Mouse (Mus musculus): ENCODE measurements at regions not wholly inside any gene's neighbourhood (a gene's known extent, or its start where the extent isn't known, plus 50 kb on each side); places are given as distances from the start of the nearest gene placed in this dataset.
"Not testable (repeated sequence)": the region's sequence is repeated elsewhere in the genome, so short reads cannot be mapped to it uniquely, and the experiment has no call there.

GRCm38 (mm10) chr10:120674321-120675045, 198.2 kb upstream of the Hmga2 start:
- no peaks in the 10 kb centered on the region for H3K9me3 ChIP-seq (ENCODE audit: control insufficient read depth, low read length)
- WGBS = 38% methylated on average over 10 of the region's 10 CpGs
- no peaks in the 10 kb centered on the region for H3K27me3 ChIP-seq (ENCODE audit: control insufficient read depth, insufficient read depth, low read length)
- H3K27ac ChIP-seq (ENCODE audit: low read depth, low read length) = no peak overlapping the region
- no peak overlapping the region for H3K4me2 ChIP-seq (ENCODE audit: low read depth, low read length)
- H3K9ac ChIP-seq (replicated peaks; ENCODE audit: low read depth, low read length) = no peak overlapping the region
- no peaks in the 10 kb centered on the region for H3K4me1 ChIP-seq (ENCODE audit: control insufficient read depth, insufficient read depth, low read length)
- no peak overlapping the region for H3K4me3 ChIP-seq (ENCODE audit: low read depth, low read length)
- ATAC-seq (ENCODE audit: low read depth) = no peak
- no peaks in the 10 kb centered on the region for H3K36me3 ChIP-seq (ENCODE audit: control insufficient read depth, insufficient read depth, low read length)

GRCm38 (mm10) chr10:120667678-120668031, 191.4 kb upstream of the Hmga2 start:
- H3K4me3 ChIP-seq (ENCODE audit: low read depth, low read length); H3K4me2 ChIP-seq (ENCODE audit: low read depth, low read length); H3K9me3 ChIP-seq (ENCODE audit: control insufficient read depth, low read length); H3K36me3 ChIP-seq (ENCODE audit: control insufficient read depth, insufficient read depth, low read length); H3K4me1 ChIP-seq (ENCODE audit: control insufficient read depth, insufficient read depth, low read length); H3K27ac ChIP-seq (ENCODE audit: low read depth, low read length); ATAC-seq (ENCODE audit: low read depth); H3K9ac ChIP-seq (replicated peaks; ENCODE audit: low read depth, low read length); H3K27me3 ChIP-seq (ENCODE audit: control insufficient read depth, insufficient read depth, low read length): not testable (repeated sequence)
- WGBS = 97% methylated on average over 7 of the region's 7 CpGs

- no peak overlapping the region for H3K9ac ChIP-seq (replicated peaks; ENCODE audit: low read depth, low read length)
- no peak overlapping the region for H3K27ac ChIP-seq (ENCODE audit: low read depth, low read length)
- WGBS = 70% methylated on average over 12 of the region's 12 CpGs
- no peaks in the 10 kb centered on the region for H3K36me3 ChIP-seq (ENCODE audit: control insufficient read depth, insufficient read depth, low read length)
- ATAC-seq (ENCODE audit: low read depth) = no peak; the same call in 1 of the 2 replicates
- H3K4me1 ChIP-seq (ENCODE audit: control insufficient read depth, insufficient read depth, low read length) = no peaks in the 10 kb centered on the region
- H3K4me3 ChIP-seq (ENCODE audit: low read depth, low read length) = no peak overlapping the region
- no peaks in the 10 kb centered on the region for H3K9me3 ChIP-seq (ENCODE audit: control insufficient read depth, low read length)
- H3K4me2 ChIP-seq (ENCODE audit: low read depth, low read length) = no peak overlapping the region
- no peaks in the 10 kb centered on the region for H3K27me3 ChIP-seq (ENCODE audit: control insufficient read depth, insufficient read depth, low read length)
Observed at GRCm38 (mm10) chr10:120666985-120667677, 190.9 kb upstream of the Hmga2 start.

GRCm38 (mm10) chr10:120666202-120666860, 190.1 kb upstream of the Hmga2 start:
- H3K36me3 ChIP-seq (ENCODE audit: control insufficient read depth, insufficient read depth, low read length) = no peaks in the 10 kb centered on the region
- no peaks in the 10 kb centered on the region for H3K27me3 ChIP-seq (ENCODE audit: control insufficient read depth, insufficient read depth, low read length)
- no peak overlapping the region for H3K27ac ChIP-seq (ENCODE audit: low read depth, low read length)
- no peak overlapping the region for H3K9ac ChIP-seq (replicated peaks; ENCODE audit: low read depth, low read length)
- H3K4me3 ChIP-seq (ENCODE audit: low read depth, low read length) = no peak overlapping the region
- H3K4me2 ChIP-seq (ENCODE audit: low read depth, low read length) = no peak overlapping the region
- H3K9me3 ChIP-seq (ENCODE audit: control insufficient read depth, low read length) = no peaks in the 10 kb centered on the region
- 89% methylated on average over 7 of the region's 7 CpGs for WGBS
- ATAC-seq (ENCODE audit: low read depth) = no peak
- no peaks in the 10 kb centered on the region for H3K4me1 ChIP-seq (ENCODE audit: control insufficient read depth, insufficient read depth, low read length)

GRCm38 (mm10) chr10:120665670-120666069, 189.4 kb upstream of the Hmga2 start:
- Histone ChIP-seq H3K4me2 (ENCODE audit: low read depth, low read length) (no peak overlapping the region), H3K9ac (replicated peaks; ENCODE audit: low read depth, low read length) (no peak overlapping the region), H3K4me3 (ENCODE audit: low read depth, low read length) (no peak overlapping the region), H3K9me3 (ENCODE audit: control insufficient read depth, low read length) (no peaks in the 10 kb centered on the region), H3K27ac (ENCODE audit: low read depth, low read length) (no peak overlapping the region), H3K36me3 (ENCODE audit: control insufficient read depth, insufficient read depth, low read length) (no peaks in the 10 kb centered on the region), H3K4me1 (ENCODE audit: control insufficient read depth, insufficient read depth, low read length) (no peaks in the 10 kb centered on the region), H3K27me3 (ENCODE audit: control insufficient read depth, insufficient read depth, low read length) (no peaks in the 10 kb centered on the region)
- WGBS = 80% methylated on average over 5 of the region's 5 CpGs
- no peak for ATAC-seq (ENCODE audit: low read depth)

GRCm38 (mm10) chr10:120664419-120664818, 188.2 kb upstream of the Hmga2 start:
- Histone ChIP-seq H3K4me2 (ENCODE audit: low read depth, low read length) (no peak overlapping the region), H3K9ac (replicated peaks; ENCODE audit: low read depth, low read length) (no peak overlapping the region), H3K4me1 (ENCODE audit: control insufficient read depth, insufficient read depth, low read length) (no peaks in the 10 kb centered on the region), H3K9me3 (ENCODE audit: control insufficient read depth, low read length) (no peaks in the 10 kb centered on the region), H3K27me3 (ENCODE audit: control insufficient read depth, insufficient read depth, low read length) (no peaks in the 10 kb centered on the region), H3K27ac (ENCODE audit: low read depth, low read length) (no peak overlapping the region), H3K36me3 (ENCODE audit: control insufficient read depth, insufficient read depth, low read length) (no peaks in the 10 kb centered on the region), H3K4me3 (ENCODE audit: low read depth, low read length) (no peak overlapping the region)
- WGBS = 90% methylated on average over 5 of the region's 5 CpGs
- no peak for ATAC-seq (ENCODE audit: low read depth)

DNA sequence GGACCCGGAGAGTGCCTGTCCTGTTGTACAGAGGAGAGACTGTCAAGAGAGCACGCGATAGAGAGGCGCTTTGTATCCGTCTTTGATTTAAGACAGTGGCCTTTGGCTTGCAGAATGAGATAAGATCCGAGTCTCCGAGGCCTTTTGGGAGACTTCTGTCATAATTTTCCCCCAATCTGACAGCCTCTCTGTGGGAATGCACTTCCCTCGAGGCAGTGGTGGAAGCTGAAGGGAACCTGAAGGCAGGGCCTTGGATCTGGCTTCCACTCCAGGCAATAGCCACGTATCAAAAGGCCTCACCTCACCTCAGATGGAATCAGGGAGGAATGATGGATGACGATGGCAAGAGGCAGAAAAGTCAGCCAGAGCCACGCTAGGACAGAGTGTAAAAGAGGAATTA, 187.1 kb upstream of the Hmga2 start:
- H3K4me3 ChIP-seq (ENCODE audit: low read depth, low read length) = no peak overlapping the region
- no peaks in the 10 kb centered on the region for H3K36me3 ChIP-seq (ENCODE audit: control insufficient read depth, insufficient read depth, low read length)
- H3K9ac ChIP-seq (replicated peaks; ENCODE audit: low read depth, low read length) = no peak overlapping the region
- WGBS = 35% methylated on average over 11 of the region's 11 CpGs
- H3K27me3 ChIP-seq (ENCODE audit: control insufficient read depth, insufficient read depth, low read length) = no peaks in the 10 kb centered on the region
- H3K27ac ChIP-seq (ENCODE audit: low read depth, low read length) = no peak overlapping the region
- no peak overlapping the region for H3K4me2 ChIP-seq (ENCODE audit: low read depth, low read length)
- no peak for ATAC-seq (ENCODE audit: low read depth)
- no peaks in the 10 kb centered on the region for H3K4me1 ChIP-seq (ENCODE audit: control insufficient read depth, insufficient read depth, low read length)
- H3K9me3 ChIP-seq (ENCODE audit: control insufficient read depth, low read length) = no peaks in the 10 kb centered on the region

- Histone ChIP-seq H3K27ac (ENCODE audit: low read depth, low read length) (no peak overlapping the region), H3K27me3 (ENCODE audit: control insufficient read depth, insufficient read depth, low read length) (no peaks in the 10 kb centered on the region), H3K4me1 (ENCODE audit: control insufficient read depth, insufficient read depth, low read length) (no peaks in the 10 kb centered on the region), H3K4me3 (ENCODE audit: low read depth, low read length) (no peak overlapping the region), H3K4me2 (ENCODE audit: low read depth, low read length) (no peak overlapping the region), H3K36me3 (ENCODE audit: control insufficient read depth, insufficient read depth, low read length) (no peaks in the 10 kb centered on the region), H3K9me3 (ENCODE audit: control insufficient read depth, low read length) (no peaks in the 10 kb centered on the region), H3K9ac (replicated peaks; ENCODE audit: low read depth, low read length) (no peak overlapping the region)
- WGBS = 36% methylated on average over 6 of the region's 6 CpGs
- ATAC-seq (ENCODE audit: low read depth) = no peak
Observed at GRCm38 (mm10) chr10:120660503-120660902, 184.2 kb upstream of the Hmga2 start.

- H3K27me3 ChIP-seq (ENCODE audit: control insufficient read depth, insufficient read depth, low read length) = no peaks in the 10 kb centered on the region
- H3K27ac ChIP-seq (ENCODE audit: low read depth, low read length) = no peak overlapping the region
- no peak for ATAC-seq (ENCODE audit: low read depth)
- H3K9me3 ChIP-seq (ENCODE audit: control insufficient read depth, low read length) = no peaks in the 10 kb centered on the region
- H3K36me3 ChIP-seq (ENCODE audit: control insufficient read depth, insufficient read depth, low read length) = no peaks in the 10 kb centered on the region
- no peak overlapping the region for H3K4me2 ChIP-seq (ENCODE audit: low read depth, low read length)
- H3K9ac ChIP-seq (replicated peaks; ENCODE audit: low read depth, low read length) = no peak overlapping the region
- no peaks in the 10 kb centered on the region for H3K4me1 ChIP-seq (ENCODE audit: control insufficient read depth, insufficient read depth, low read length)
- 84% methylated on average over 14 of the region's 14 CpGs for WGBS
- no peak overlapping the region for H3K4me3 ChIP-seq (ENCODE audit: low read depth, low read length)
Observed at GRCm38 (mm10) chr10:120655238-120655931, 179.1 kb upstream of the Hmga2 start.

Measured in neural tube, embryonic 14.5 days (tissue).